Mouse (Mus musculus) MEL (cell line): ENCODE results near the gene Coro2b. TPM values are rescaled to one million over a fixed set of nuclear protein-coding genes. Genes with fewer than 3 reads are reported as not detected.

Experiments
- DNase-seq: peaks from one replicate; pipeline ENCODE4 v3.0.0; 2011; ENCODE audit warnings: low read depth, low spot score
- H3K27ac ChIP-seq: 2 replicates; pipeline ENCODE4 v1.5.1; 2012; ENCODE audit warnings: low read depth, mild to moderate bottlenecking, control low read depth, low read length, moderate library complexity; ENCODE audit not compliant: control insufficient read depth
- H3K27me3 ChIP-seq, 2 experiments: fragments of 150-350 bp in 1 of 2; sonication (generic) in 1 of 2; 2 replicates each; pipeline ENCODE4 v1.6.1; 2012; ENCODE audit warnings: low read length in 2 of 2, mild to moderate bottlenecking in 2 of 2, improper control_type of control experiment in 1 of 2, moderate library complexity in 1 of 2; ENCODE audit not compliant: insufficient read depth in 2 of 2, control insufficient read depth in 1 of 2
- H3K36me3 ChIP-seq, 2 experiments: 2 replicates each; pipeline ENCODE4 v1.6.1; 2012 to 2014; ENCODE audit warnings: low read length in 2 of 2, improper control_type of control experiment in 1 of 2, inconsistent platforms in 1 of 2, mild to moderate bottlenecking in 1 of 2; ENCODE audit not compliant: insufficient read depth in 2 of 2, control insufficient read depth in 1 of 2
- H3K4me1 ChIP-seq, 2 experiments: fragments of 150-350 bp in 1 of 2; sonication (generic) in 1 of 2; 2 replicates each; pipeline ENCODE4 v1.6.1; 2012; ENCODE audit warnings: low read length in 2 of 2, improper control_type of control experiment in 1 of 2, mild to moderate bottlenecking in 1 of 2; ENCODE audit not compliant: insufficient read depth in 2 of 2, control insufficient read depth in 1 of 2
- H3K4me3 ChIP-seq, 2 experiments: fragments of 150-350 bp in 1 of 2; sonication (generic) in 1 of 2; 2 replicates each; pipeline ENCODE4 v1.5.1; 2012; ENCODE audit warnings: low read depth in 2 of 2, low read length in 2 of 2, mild to moderate bottlenecking in 2 of 2, moderate library complexity in 2 of 2, control low read depth in 1 of 2, improper control_type of control experiment in 1 of 2; ENCODE audit not compliant: control insufficient read depth in 1 of 2, insufficient read depth in 1 of 2
- H3K79me2 ChIP-seq: 2 replicates; pipeline ENCODE4 v1.6.1; 2012; ENCODE audit warnings: mild to moderate bottlenecking, low read length, moderate library complexity; ENCODE audit not compliant: control insufficient read depth, poor library complexity, insufficient read depth
- H3K9ac ChIP-seq: 2 replicates; pipeline ENCODE4 v1.6.1; 2012; ENCODE audit warnings: low read depth, mild to moderate bottlenecking, control low read depth, low read length, moderate library complexity; ENCODE audit not compliant: control insufficient read depth, poor library complexity, severe bottlenecking
- H3K9me3 ChIP-seq: fragments of 150-350 bp; sonication (generic); replicated peaks from 2 replicates; pipeline ENCODE4 v1.6.1; 2012; ENCODE audit warnings: mild to moderate bottlenecking, low read length, improper control_type of control experiment, moderate library complexity; ENCODE audit not compliant: insufficient read depth
- CHD1 ChIP-seq: IDR thresholded peaks from 2 replicates; pipeline ENCODE4 v1.6.1; 2012; ENCODE audit warnings: low read depth, mild to moderate bottlenecking, inconsistent platforms, low read length, improper control_type of control experiment
- CHD2 ChIP-seq: IDR thresholded peaks from 2 replicates; pipeline ENCODE4 v1.6.1; 2011; ENCODE audit warnings: low read length, improper control_type of control experiment
- EP300 ChIP-seq, 2 experiments: IDR thresholded peaks; 2 replicates each; pipeline ENCODE4 v1.6.1; 2011; ENCODE audit warnings: improper control_type of control experiment in 2 of 2, low read length in 2 of 2, low read depth in 1 of 2, mild to moderate bottlenecking in 1 of 2
- GABPA ChIP-seq: IDR thresholded peaks from 2 replicates; pipeline ENCODE4 v1.6.1; 2012; ENCODE audit warnings: low read depth, mild to moderate bottlenecking, inconsistent platforms, low read length, improper control_type of control experiment, moderate library complexity
- GATA1 ChIP-seq: IDR thresholded peaks from 2 replicates; pipeline ENCODE4 v1.6.1; 2011; ENCODE audit warnings: low read depth, low read length, improper control_type of control experiment
- MAFK ChIP-seq: IDR thresholded peaks from 2 replicates; pipeline ENCODE4 v1.6.1; 2011; ENCODE audit warnings: low read depth, mild to moderate bottlenecking, low read length, improper control_type of control experiment, borderline replicate concordance
- MAZ ChIP-seq: IDR thresholded peaks from 2 replicates; pipeline ENCODE4 v1.6.1; 2012; ENCODE audit warnings: low read depth, mild to moderate bottlenecking, inconsistent platforms, low read length, improper control_type of control experiment
- NELFE ChIP-seq: IDR thresholded peaks from 2 replicates; pipeline ENCODE4 v1.6.1; 2011; ENCODE audit warnings: low read depth, low read length, improper control_type of control experiment
- RAD21 ChIP-seq: IDR thresholded peaks from 2 replicates; pipeline ENCODE4 v1.6.1; 2011; ENCODE audit warnings: mild to moderate bottlenecking, low read depth, low read length, improper control_type of control experiment
- TBP ChIP-seq: IDR thresholded peaks from 2 replicates; pipeline ENCODE4 v1.8.0; 2011; ENCODE audit warnings: low read depth, low read length, improper control_type of control experiment
- ZMIZ1 ChIP-seq: IDR thresholded peaks from 2 replicates; pipeline ENCODE4 v1.6.1; 2012; ENCODE audit warnings: low read depth, mild to moderate bottlenecking, inconsistent platforms, low read length, improper control_type of control experiment, moderate library complexity
- polyA plus RNA-seq, 2 experiments: library from polyadenylated mRNA; stranded (reverse) in 1 of 2; unstranded in 1 of 2; fragments of >175 nt in 1 of 2; fragments of >200 nt in 1 of 2; gene quantifications; 2 replicates each; pipeline versions ENCODE4 v1.2.1 to v1.2.4; 2012; ENCODE audit warnings: low replicate concordance in 2 of 2, low read depth in 1 of 2; ENCODE audit not compliant: insufficient read length in 2 of 2, insufficient read depth in 1 of 2, missing spikeins in 1 of 2
- total RNA-seq: library from RNA; depleted of rRNA; stranded (reverse); fragments of 300-350 nt; gene quantifications from 2 replicates; pipeline ENCODE4 v1.2.3, GENCODE M21; 2012

Coro2b gene
- total and polyA plus RNA-seq, 3 experiments, result not detected

DNA sequence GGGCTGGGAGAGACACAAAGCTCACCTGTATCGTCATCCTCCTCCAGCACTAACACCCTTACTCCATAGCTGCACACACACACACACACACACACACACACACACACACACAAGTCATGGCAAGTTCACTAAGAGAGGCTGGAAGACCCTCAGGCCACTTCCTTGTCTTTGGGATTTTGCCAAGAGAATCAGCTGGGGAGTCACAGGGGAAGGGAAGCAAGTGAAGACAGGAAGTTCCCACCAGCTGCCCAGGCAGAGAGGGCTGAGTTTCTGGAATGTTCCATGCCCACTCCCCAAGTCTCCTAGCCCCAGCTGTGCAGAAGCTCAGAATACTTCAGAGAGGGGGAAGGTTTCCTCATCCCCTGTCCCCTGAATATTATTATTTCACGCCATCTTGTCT, 62.6 kb downstream of the Coro2b start:
- no peak for DNase-seq
- Histone ChIP-seq H3K79me2 (no peaks in the 10 kb centered on the region), H3K4me1 (no peaks in the 10 kb centered on the region), H3K36me3 (no peaks in the 10 kb centered on the region), H3K27me3 (no peaks in the 10 kb centered on the region), H3K9me3 (no peaks in the 10 kb centered on the region), H3K4me3 (no peak overlapping the region), H3K27ac (no peak overlapping the region), H3K9ac (no peak overlapping the region)
- no peak for TF ChIP-seq CHD1

DNA sequence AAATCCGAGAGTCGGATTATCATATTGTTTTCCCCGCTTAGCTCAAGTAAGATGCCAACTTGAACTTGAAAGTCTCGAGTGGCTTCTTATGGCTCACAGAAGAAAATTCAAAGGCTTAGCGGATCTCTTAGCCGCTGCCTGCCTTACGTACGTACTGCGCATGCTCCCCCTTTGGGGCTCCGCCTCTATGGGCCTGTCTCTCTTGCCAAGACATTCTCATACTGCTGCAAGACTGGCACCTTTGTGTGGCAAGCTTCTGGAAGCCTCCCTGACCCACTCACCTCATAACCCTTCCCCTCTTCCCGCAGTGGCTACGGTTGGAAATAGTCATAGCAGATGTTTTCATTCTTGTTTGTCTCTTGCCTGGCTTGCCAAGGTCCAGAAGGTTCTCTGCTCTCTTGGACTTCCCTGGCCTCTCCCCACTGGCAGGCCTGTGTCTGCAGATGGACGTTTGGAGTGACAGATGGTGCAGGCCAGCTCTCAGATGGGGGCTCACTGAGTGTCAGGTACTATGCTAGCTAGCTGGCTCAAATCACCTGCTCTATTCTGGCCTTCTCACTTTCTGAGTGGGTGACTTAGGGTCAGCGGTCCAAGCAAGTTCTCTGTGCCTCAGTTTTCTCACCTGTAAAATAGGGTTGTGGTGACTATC, 65.2 kb downstream of the Coro2b start:
- H3K27ac ChIP-seq, result no peak overlapping the region
- H3K9ac ChIP-seq, result no peak overlapping the region
- H3K9me3 ChIP-seq, result no peaks in the 10 kb centered on the region
- TF ChIP-seq TBP, result no peak
- DNase-seq, result no peak
- no peaks in the 10 kb centered on the region for H3K79me2 ChIP-seq
- no peaks in the 10 kb centered on the region for H3K36me3 ChIP-seq
- no peak overlapping the region for H3K4me3 ChIP-seq
- no peaks in the 10 kb centered on the region for H3K4me1 ChIP-seq
- peaks cover 0 to 2% of the 10 kb centered on the region in 2 experiments; a peak in 1 of 4 replicates for H3K27me3 ChIP-seq

DNA sequence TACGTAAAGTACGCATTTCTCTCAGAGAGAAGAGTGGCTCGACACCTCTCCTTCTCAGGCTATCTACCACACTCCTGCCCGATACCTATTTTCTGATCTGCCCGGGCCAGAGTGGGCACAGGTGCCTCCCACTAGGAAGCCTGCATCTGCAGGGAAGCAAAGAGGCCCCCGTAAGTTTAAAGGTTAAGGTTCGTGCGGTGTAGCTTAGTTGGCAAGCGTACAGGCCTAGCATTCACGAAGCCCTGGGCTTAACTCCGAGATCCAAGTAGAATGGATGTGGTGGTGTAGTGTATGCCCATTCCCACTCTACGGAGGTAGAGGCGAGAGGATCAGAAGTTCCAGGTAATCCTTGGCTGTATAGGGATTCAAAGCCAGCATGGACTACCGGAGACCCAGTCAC, 65.8 kb downstream of the Coro2b start:
- H3K27me3 ChIP-seq, result peaks cover 0 to 3% of the 10 kb centered on the region in 2 experiments; a peak in 1 of 4 replicates
- H3K27ac ChIP-seq, result no peak overlapping the region
- H3K9me3 ChIP-seq, result no peaks in the 10 kb centered on the region
- H3K79me2 ChIP-seq, result no peaks in the 10 kb centered on the region
- no peak overlapping the region for H3K4me3 ChIP-seq
- no peak for DNase-seq
- no peak for TF ChIP-seq GABPA
- TF ChIP-seq MAZ, result no peak
- TF ChIP-seq EP300 (IDR thresholded peaks at IDR 0.05; ENCODE audit: low read depth in 1 of 2, low read length in 2 of 2), result no peak
- no peak for TF ChIP-seq NELFE
- TF ChIP-seq MAFK, result no peak
- TF ChIP-seq CHD2, result no peak
- TF ChIP-seq ZMIZ1, result no peak
- no peak for TF ChIP-seq CHD1
- no peak for TF ChIP-seq GATA1
- no peak for TF ChIP-seq RAD21
- no peak overlapping the region for H3K9ac ChIP-seq
- H3K4me1 ChIP-seq, result no peaks in the 10 kb centered on the region
- no peaks in the 10 kb centered on the region for H3K36me3 ChIP-seq
